Mouse (Mus musculus) lung, embryonic 16.5 days (tissue): Measurements from ENCODE around the gene Ranbp10. TPM values are rescaled to one million over a fixed set of nuclear protein-coding genes. Genes with fewer than 3 reads are reported as not detected.
A peak's percentile ranks its signal among the peaks of the same experiment; 100 is the strongest.

ENCODE experiments used
- ATAC-seq: fragments of 200-750 bp; cut with Nextera tagmentation; 2 replicates; pipeline ENCODE4 v1.8.0; 2017; ENCODE audit warnings: low read depth, mild to moderate bottlenecking, moderate library complexity
- H3K27ac ChIP-seq: fragments of 300-500 bp; sonication (generic); 2 replicates; pipeline ENCODE4 v1.5.1; 2014; ENCODE audit warnings: mild to moderate bottlenecking, control low read depth, low read length
- H3K27me3 ChIP-seq: fragments of 300-500 bp; sonication (generic); 2 replicates; pipeline ENCODE4 v1.6.1; 2014; ENCODE audit warnings: low read depth, low read length, mixed read lengths; ENCODE audit not compliant: control insufficient read depth, insufficient read depth
- H3K36me3 ChIP-seq: fragments of 300-500 bp; sonication (generic); 2 replicates; pipeline ENCODE4 v1.6.1; 2014; ENCODE audit warnings: low read length; ENCODE audit not compliant: control insufficient read depth, insufficient read depth
- H3K4me1 ChIP-seq: fragments of 300-500 bp; sonication (generic); replicated peaks from 2 replicates; pipeline ENCODE4 v1.6.1; 2014; ENCODE audit warnings: low read length, mixed read lengths; ENCODE audit not compliant: control insufficient read depth, insufficient read depth
- H3K4me2 ChIP-seq: fragments of 300-500 bp; sonication (generic); 2 replicates; pipeline ENCODE4 v1.6.1; 2014; ENCODE audit warnings: low read depth, low read length, control low read depth
- H3K4me3 ChIP-seq: fragments of 300-500 bp; sonication (generic); 2 replicates; pipeline ENCODE4 v1.5.1; 2014; ENCODE audit warnings: mild to moderate bottlenecking, low read length, control low read depth
- H3K9ac ChIP-seq: fragments of 300-500 bp; sonication (generic); 2 replicates; pipeline ENCODE4 v1.6.1; 2014; ENCODE audit warnings: low read length, control low read depth
- H3K9me3 ChIP-seq: fragments of 300-500 bp; sonication (generic); 2 replicates; pipeline ENCODE4 v1.6.1; 2016; ENCODE audit warnings: low read length; ENCODE audit not compliant: control insufficient read depth
- WGBS: fragments of 180-500 bp; shearing (Covaris S2); extraction: QIAGEN DNeasy Blood & Tissue Kit; methylation state at CpG from one replicate; pipeline ENCODE4 v1.1.7; 2014; 5-methylcytosine and 5-hydroxymethylcytosine counted together
- polyA plus RNA-seq: library from polyadenylated mRNA; unstranded; fragments of >200 nt; fragmentation: Nextera tagmentation; extraction: Ambion mirVana; gene quantifications from 2 replicates; pipeline ENCODE4 v1.2.1, GENCODE M21; 2015

Gene Ranbp10
- polyA plus RNA-seq, 1 experiment from 2014 or later, result 10.0 TPM

- 65% methylated on average over 2 of the region's 2 CpGs for WGBS
- no peak overlapping the region for H3K27ac ChIP-seq
- no peak overlapping the region for H3K9ac ChIP-seq
- H3K4me3 ChIP-seq, result no peak overlapping the region
- no peaks in the 10 kb centered on the region for H3K27me3 ChIP-seq
- peaks cover 26% of the 10 kb centered on the region for H3K4me1 ChIP-seq
- no peaks in the 10 kb centered on the region for H3K9me3 ChIP-seq
- no peak overlapping the region for H3K4me2 ChIP-seq
- ATAC-seq, result no peak
- H3K36me3 ChIP-seq, result no peaks in the 10 kb centered on the region
Measured at GRCm38 (mm10) chr8:105754688-105755087, 72.5 kb downstream of the Ranbp10 start.

- 51% methylated on average over 2 of the region's 2 CpGs for WGBS
- Histone ChIP-seq H3K4me2 (no peak overlapping the region), H3K4me3 (no peak overlapping the region), H3K9me3 (no peaks in the 10 kb centered on the region), H3K4me1 (peaks cover 27% of the 10 kb centered on the region), H3K9ac (no peak overlapping the region), H3K36me3 (no peaks in the 10 kb centered on the region), H3K27me3 (no peaks in the 10 kb centered on the region), H3K27ac (no peak overlapping the region)
- no peak for ATAC-seq
Measured at GRCm38 (mm10) chr8:105753916-105754315, 73.2 kb downstream of the Ranbp10 start.

- WGBS, result 9% methylated on average over 11 of the region's 11 CpGs
- Histone ChIP-seq H3K4me3 (peak overlapping the region; percentile 31), H3K36me3 (no peaks in the 10 kb centered on the region), H3K9me3 (no peaks in the 10 kb centered on the region), H3K9ac (peak overlapping the region; percentile 51), H3K4me1 (peaks cover 23% of the 10 kb centered on the region), H3K27me3 (no peaks in the 10 kb centered on the region), H3K4me2 (peak overlapping the region; percentile 43), H3K27ac (peak overlapping the region; percentile 67)
- ATAC-seq, result peak; percentile 82
Measured at GRCm38 (mm10) chr8:105750606-105751005, 76.5 kb downstream of the Ranbp10 start.

GRCm38 (mm10) chr8:105743301-105743700 is 83.8 kb downstream of the Ranbp10 start:
- Histone ChIP-seq H3K4me2 (no peak overlapping the region), H3K36me3 (no peaks in the 10 kb centered on the region), H3K27ac (no peak overlapping the region), H3K4me3 (no peak overlapping the region), H3K9ac (no peak overlapping the region), H3K4me1 (peaks cover 6% of the 10 kb centered on the region), H3K9me3 (no peaks in the 10 kb centered on the region), H3K27me3 (no peaks in the 10 kb centered on the region)
- ATAC-seq, result no peak
- WGBS, result 80% methylated on average over 4 of the region's 4 CpGs

GRCm38 (mm10) chr8:105739216-105739615 is 87.9 kb downstream of the Ranbp10 start:
- Histone ChIP-seq H3K27ac (no peak overlapping the region), H3K27me3 (no peaks in the 10 kb centered on the region), H3K4me1 (no peaks in the 10 kb centered on the region), H3K36me3 (no peaks in the 10 kb centered on the region), H3K9me3 (no peaks in the 10 kb centered on the region), H3K9ac (no peak overlapping the region), H3K4me3 (no peak overlapping the region), H3K4me2 (no peak overlapping the region)
- WGBS, result 82% methylated on average over 5 of the region's 5 CpGs
- no peak for ATAC-seq

GRCm38 (mm10) chr8:105732186-105732585 is 95.0 kb downstream of the Ranbp10 start:
- H3K27ac ChIP-seq, result no peak overlapping the region
- H3K4me1 ChIP-seq, result no peaks in the 10 kb centered on the region
- no peaks in the 10 kb centered on the region for H3K9me3 ChIP-seq
- no peak overlapping the region for H3K9ac ChIP-seq
- ATAC-seq, result no peak
- no peaks in the 10 kb centered on the region for H3K27me3 ChIP-seq
- H3K4me3 ChIP-seq, result no peak overlapping the region
- H3K36me3 ChIP-seq, result no peaks in the 10 kb centered on the region
- H3K4me2 ChIP-seq, result no peak overlapping the region
- WGBS, result 85% methylated on average over 5 of the region's 5 CpGs

- Histone ChIP-seq H3K27ac (peak overlapping the region; percentile 72), H3K9me3 (no peaks in the 10 kb centered on the region), H3K4me2 (peak overlapping the region; percentile 9; the same call in 1 of the 2 replicates), H3K36me3 (peaks cover 5% of the 10 kb centered on the region; the same call in 1 of the 2 replicates), H3K27me3 (no peaks in the 10 kb centered on the region), H3K9ac (no peak overlapping the region; the same call in 1 of the 2 replicates), H3K4me1 (no peaks in the 10 kb centered on the region), H3K4me3 (no peak overlapping the region)
- peak; percentile 92 for ATAC-seq
- WGBS, result 65% methylated on average over 18 of the region's 18 CpGs
Measured at GRCm38 (mm10) chr8:105727397-105728124, 99.6 kb downstream of the Ranbp10 start.

GRCm38 (mm10) chr8:105725726-105726125 is 101.4 kb downstream of the Ranbp10 start:
- Histone ChIP-seq H3K36me3 (peaks cover 5% of the 10 kb centered on the region; the same call in 1 of the 2 replicates), H3K27ac (no peak overlapping the region), H3K4me2 (no peak overlapping the region), H3K9ac (no peak overlapping the region), H3K27me3 (no peaks in the 10 kb centered on the region), H3K9me3 (no peaks in the 10 kb centered on the region), H3K4me3 (no peak overlapping the region), H3K4me1 (no peaks in the 10 kb centered on the region)
- no peak for ATAC-seq
- WGBS, result 73% methylated on average over 5 of the region's 5 CpGs

- no peak overlapping the region for H3K27ac ChIP-seq
- WGBS, result 79% methylated on average over 9 of the region's 9 CpGs
- H3K4me2 ChIP-seq, result no peak overlapping the region
- H3K4me1 ChIP-seq, result no peaks in the 10 kb centered on the region
- H3K4me3 ChIP-seq, result no peak overlapping the region
- no peak for ATAC-seq
- no peaks in the 10 kb centered on the region for H3K27me3 ChIP-seq
- H3K9me3 ChIP-seq, result no peaks in the 10 kb centered on the region
- peaks cover 5% of the 10 kb centered on the region; the same call in 1 of the 2 replicates for H3K36me3 ChIP-seq
- H3K9ac ChIP-seq, result no peak overlapping the region
Measured at GRCm38 (mm10) chr8:105722861-105723260, 104.3 kb downstream of the Ranbp10 start.
